ENCODE assay signal across 9 mouse cellular contexts in genomic region chr3:17870895-17871482, GRCm38 (mm10).
A peak's percentile ranks its signal among the peaks of the same experiment; 100 is the strongest.
DNase-seq lines count a peak whose midpoint lies in the region; ATAC-seq and TF ChIP-seq lines count a peak whose summit lies in the region.
"Had no signal": no experiment of that assay in that cellular context is flagged by ENCODE, and none has a peak within 500 bp of the region (broad histone marks: within the 10 kb centered on the region; RNA-seq: fewer than 3 reads in every experiment).

No protein-coding gene starts in this region.

- no peak overlapping the region for H3K4me3 ChIP-seq in cortical plate, adult 2 months (ENCODE audit: insufficient read depth, low read length)
- no peak overlapping the region for H3K4me3 ChIP-seq in stomach, postnatal 0 days (ENCODE audit: low read depth, low read length)
- H3K4me3 ChIP-seq in thymus, adult 2 months (ENCODE audit: control insufficient read depth, insufficient read depth, low read length) = no peak overlapping the region
- H3K4me3 ChIP-seq: myocyte had no signal

- no peaks in the 10 kb centered on the region for H3K4me1 ChIP-seq in cortical plate, adult 2 months (ENCODE audit: control insufficient read depth, insufficient read depth, low read length)
- H3K4me1 ChIP-seq in stomach, postnatal 0 days (replicated peaks; ENCODE audit: control insufficient read depth, insufficient read depth) = no peaks in the 10 kb centered on the region
- no peaks in the 10 kb centered on the region for H3K4me1 ChIP-seq in thymus, adult 2 months (replicated peaks; ENCODE audit: control insufficient read depth, insufficient read depth, low read length)

- no peak for TF ChIP-seq EP300 in stomach, postnatal 0 days (optimal IDR thresholded peaks at IDR 0.05)

- H3K27me3 ChIP-seq in stomach, postnatal 0 days (ENCODE audit: control insufficient read depth, insufficient read depth, low read length) = no peaks in the 10 kb centered on the region
- H3K27me3 ChIP-seq in thymus, adult 2 months (ENCODE audit: control insufficient read depth, insufficient read depth, low read length) = no peaks in the 10 kb centered on the region

- peak; percentile 5 for DNase-seq in kidney, adult 9 months
- DNase-seq in kidney, postnatal 25 days = no peak
- DNase-seq in ES-CJ7 (ENCODE audit: low read depth, low spot score) = peak; percentile 54
- DNase-seq in kidney, postnatal 14 days = peak; percentile 5
- no peak for DNase-seq in stomach, postnatal 0 days (ENCODE audit: low spot score)
- no peak for DNase-seq in spleen, postnatal 10 days (ENCODE audit: low spot score in 2 of 2)
- no peak for DNase-seq in thymus, adult 2 months

- H3K36me3 ChIP-seq in stomach, postnatal 0 days (ENCODE audit: control insufficient read depth, insufficient read depth, low read length) = no peaks in the 10 kb centered on the region
- no peaks in the 10 kb centered on the region for H3K36me3 ChIP-seq in thymus, adult 2 months (ENCODE audit: control insufficient read depth, insufficient read depth, low read length)

- no peak overlapping the region for H3K27ac ChIP-seq in cortical plate, adult 2 months (ENCODE audit: insufficient read depth, low read length)
- no peak overlapping the region for H3K27ac ChIP-seq in stomach, postnatal 0 days (replicated peaks)
- H3K27ac ChIP-seq in thymus, adult 2 months (ENCODE audit: control insufficient read depth, insufficient read depth, low read length) = no peak overlapping the region

- H3K9ac ChIP-seq in stomach, postnatal 0 days (ENCODE audit: low read length) = no peak overlapping the region

- peak; percentile 87 for TF ChIP-seq CTCF in cortical plate, adult 2 months (IDR thresholded peaks at IDR 0.05; ENCODE audit: extremely low read depth, insufficient read depth, low read length)
- TF ChIP-seq CTCF in stomach, postnatal 0 days (IDR thresholded peaks at IDR 0.05; ENCODE audit: low read depth) = peak; percentile 64
- TF ChIP-seq CTCF in thymus, adult 2 months (IDR thresholded peaks at IDR 0.05; ENCODE audit: borderline replicate concordance, control insufficient read depth, extremely low read depth, insufficient read depth, low read length, poor library complexity) = no peak

- no peak overlapping the region for H3K4me2 ChIP-seq in stomach, postnatal 0 days (replicated peaks; ENCODE audit: low read depth)

- TF ChIP-seq POLR2A in cortical plate, adult 2 months (IDR thresholded peaks at IDR 0.05; ENCODE audit: extremely low read depth, insufficient read depth, low read length) = no peak
- TF ChIP-seq POLR2A in thymus, adult 2 months (IDR thresholded peaks at IDR 0.05; ENCODE audit: control insufficient read depth, extremely low read depth, insufficient read depth, low read length, poor library complexity) = no peak

- H3K9me3 ChIP-seq in stomach, postnatal 0 days (ENCODE audit: control insufficient read depth, low read length) = no peaks in the 10 kb centered on the region

- 52% methylated on average over 4 of the region's 4 CpGs for WGBS in stomach, postnatal 0 days
- WGBS in thymus, adult 2 months = 53% methylated on average over 4 of the region's 4 CpGs

- ATAC-seq in stomach, postnatal 0 days (ENCODE audit: low FRiP score, low TSS enrichment) = no peak; the same call in 1 of the 2 replicates

Comparison
In these comparisons a context has a peak if more than half of its experiments do, and no peak if none do; other contexts are left out.
1. DNase-seq: peak in kidney, adult 9 months (single experiment), ES-CJ7 (single experiment) and kidney, postnatal 14 days (single experiment); none in kidney, postnatal 25 days (0 of 2), stomach, postnatal 0 days (single experiment), spleen, postnatal 10 days (0 of 2) and thymus, adult 2 months (single experiment).